Mouse (Mus musculus) cortical plate, adult 2 months (tissue): ENCODE measurements around the gene Ap2a2.

Experiments
- CTCF ChIP-seq: fragments of 200-500 bp; IDR thresholded peaks from 2 replicates; pipeline ENCODE4 v1.5.1; 2011; ENCODE audit warnings: mild to moderate bottlenecking, control low read depth, low read length; ENCODE audit not compliant: insufficient read depth; ENCODE audit errors: extremely low read depth
- POLR2A ChIP-seq: fragments of 200-500 bp; IDR thresholded peaks from 2 replicates; pipeline ENCODE4 v1.6.1; 2011; ENCODE audit warnings: mild to moderate bottlenecking, low read length, control low read depth; ENCODE audit not compliant: insufficient read depth; ENCODE audit errors: extremely low read depth

DNA sequence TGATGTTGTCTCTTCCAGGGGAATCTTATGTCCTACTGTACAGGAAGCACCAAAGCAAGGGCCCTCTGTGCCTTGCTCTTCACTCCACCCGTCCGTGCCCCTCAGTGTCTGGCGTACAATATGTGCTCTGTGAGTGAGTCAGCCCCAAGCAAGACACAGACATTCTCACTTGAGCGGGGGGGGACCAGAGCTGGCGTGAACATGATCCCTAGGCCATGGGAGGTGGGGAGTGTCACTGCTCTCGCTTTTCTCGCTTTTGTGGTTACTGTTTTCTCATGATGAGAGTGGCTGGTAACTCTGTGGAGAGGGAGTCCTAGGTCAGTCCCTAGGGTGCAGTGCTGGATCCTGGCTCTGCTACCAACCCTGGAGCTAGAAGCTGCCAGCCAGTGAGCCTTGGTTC is 2.6 kb downstream of the Ap2a2 start:
- TF ChIP-seq CTCF (no peak), POLR2A (no peak)
